ENCODE assay signal across 8 mouse cellular contexts in genomic region chr16:3885065-3885670, GRCm38 (mm10). TPM values are rescaled to one million over a fixed set of nuclear protein-coding genes. Genes with fewer than 3 reads are reported as not detected.
DNase-seq lines count a peak whose midpoint lies in the region; ATAC-seq and TF ChIP-seq lines count a peak whose summit lies in the region.

No protein-coding gene starts in this region.

- peak overlapping the region; percentile 90 for H3K9ac ChIP-seq in forebrain, embryonic 12.5 days
- peak overlapping the region; percentile 77 for H3K9ac ChIP-seq in neural tube, embryonic 13.5 days

- no peaks in the 10 kb centered on the region for H3K27me3 ChIP-seq in erythroblast, embryonic 14.5 days (ENCODE audit: control insufficient read depth)
- no peaks in the 10 kb centered on the region for H3K27me3 ChIP-seq in E14TG2a.4 (ENCODE audit: insufficient read depth, low read length)
- no peaks in the 10 kb centered on the region for H3K27me3 ChIP-seq in forebrain, embryonic 12.5 days
- no peaks in the 10 kb centered on the region for H3K27me3 ChIP-seq in limb, embryonic 10.5 days (ENCODE audit: low read depth, poor library complexity, severe bottlenecking)
- H3K27me3 ChIP-seq in neural tube, embryonic 13.5 days: no peaks in the 10 kb centered on the region

- peak overlapping the region; percentile 92 for H3K27ac ChIP-seq in forebrain, embryonic 12.5 days
- peak overlapping the region; percentile 92 for H3K27ac ChIP-seq in limb, embryonic 10.5 days
- H3K27ac ChIP-seq in neural tube, embryonic 13.5 days (replicated peaks): peak overlapping the region; percentile 94

- H3K4me1 ChIP-seq in erythroblast, embryonic 14.5 days (ENCODE audit: control insufficient read depth): peaks cover 36% of the 10 kb centered on the region
- peaks cover 28% of the 10 kb centered on the region for H3K4me1 ChIP-seq in E14TG2a.4 (replicated peaks; ENCODE audit: low read depth, low read length)
- H3K4me1 ChIP-seq in forebrain, embryonic 12.5 days: peaks cover 15% of the 10 kb centered on the region
- peaks cover 11% of the 10 kb centered on the region for H3K4me1 ChIP-seq in limb, embryonic 10.5 days
- H3K4me1 ChIP-seq in neural tube, embryonic 13.5 days (replicated peaks): peaks cover 38% of the 10 kb centered on the region

- peak overlapping the region; percentile 99 for H3K4me3 ChIP-seq in erythroblast, embryonic 14.5 days (replicated peaks)
- H3K4me3 ChIP-seq in E14TG2a.4 (replicated peaks; ENCODE audit: low read length): peak overlapping the region; percentile 100
- H3K4me3 ChIP-seq in forebrain, embryonic 12.5 days (replicated peaks): peak overlapping the region; percentile 89
- peak overlapping the region; percentile 96 for H3K4me3 ChIP-seq in limb, embryonic 10.5 days
- peak overlapping the region; percentile 61 for H3K4me3 ChIP-seq in neural tube, embryonic 13.5 days

- peak overlapping the region; percentile 75 for H3K4me2 ChIP-seq in forebrain, embryonic 12.5 days
- peak overlapping the region; percentile 72 for H3K4me2 ChIP-seq in neural tube, embryonic 13.5 days

- H3K9me3 ChIP-seq in erythroblast, embryonic 14.5 days (ENCODE audit: control insufficient read depth, low read length): no peaks in the 10 kb centered on the region
- H3K9me3 ChIP-seq in E14TG2a.4 (ENCODE audit: low read length): no peaks in the 10 kb centered on the region
- H3K9me3 ChIP-seq in forebrain, embryonic 12.5 days: no peaks in the 10 kb centered on the region
- no peaks in the 10 kb centered on the region for H3K9me3 ChIP-seq in limb, embryonic 10.5 days (replicated peaks)
- H3K9me3 ChIP-seq in neural tube, embryonic 13.5 days: no peaks in the 10 kb centered on the region

- 6% methylated on average over 10 of the region's 10 CpGs for WGBS in forebrain, embryonic 12.5 days
- WGBS in limb, embryonic 10.5 days: 7% methylated on average over 10 of the region's 10 CpGs
- WGBS in neural tube, embryonic 13.5 days: 2% methylated on average over 10 of the region's 10 CpGs

- ATAC-seq in erythroblast, adult 5-6 weeks (replicated peaks; ENCODE audit: low FRiP score, poor library complexity, severe bottlenecking): no peak
- ATAC-seq in forebrain, embryonic 12.5 days (ENCODE audit: low FRiP score): peak; percentile 37
- ATAC-seq in neural tube, embryonic 13.5 days (ENCODE audit: low read depth): peak; percentile 29; the same call in 1 of the 2 replicates

- H3K36me3 ChIP-seq in erythroblast, embryonic 14.5 days (ENCODE audit: control insufficient read depth): peaks cover 17% of the 10 kb centered on the region
- H3K36me3 ChIP-seq in E14TG2a.4 (ENCODE audit: insufficient read depth, low read length): 0 out of 2 replicates have a peak, but pooled peaks cover 15% of the 10 kb centered on the region
- H3K36me3 ChIP-seq in forebrain, embryonic 12.5 days (replicated peaks): 0 out of 2 replicates have a peak, but pooled peaks cover 2% of the 10 kb centered on the region
- peaks cover 9% of the 10 kb centered on the region for H3K36me3 ChIP-seq in limb, embryonic 10.5 days
- peaks cover 6% of the 10 kb centered on the region; the same call in 1 of the 2 replicates for H3K36me3 ChIP-seq in neural tube, embryonic 13.5 days

- TF ChIP-seq CTCF in E14TG2a.4 (conservative IDR thresholded peaks at IDR 0.05; ENCODE audit: low read length): no peak

- no peak for DNase-seq in limb, embryonic 10.5 days (ENCODE audit: low spot score)
- DNase-seq in ovary, postnatal 14 days (ENCODE audit: low spot score): no peak
- no peak for DNase-seq in thymus, adult 18-20 months

RNA-seq across cellular contexts. Expression of gene Gm20695, which starts 0.7 kb away (rescaled TPM):
- not detected in 2 replicates for polyA plus RNA-seq in erythroblast, embryonic 14.5 days (2012)
- not detected in 2 replicates for total RNA-seq in erythroblast, adult 5-6 weeks (2015; ENCODE audit: low replicate concordance)
- 0.68 TPM in 1 of 2 replicates, not detected in the other for total RNA-seq in erythroblast, adult 5-6 weeks (2017; ENCODE audit: low replicate concordance)
- polyA plus RNA-seq in forebrain, embryonic 12.5 days (2016; fragmentation: Nextera tagmentation; extraction: Ambion mirVana): 1.5 and 3.9 TPM in 2 replicates
- 1.6 and 2.3 TPM in 2 replicates for polyA plus RNA-seq in limb, embryonic 10.5 days (2016; fragmentation: Nextera tagmentation; extraction: Ambion mirVana)
- 1.9 and 3.1 TPM in 2 replicates for polyA plus RNA-seq in neural tube, embryonic 13.5 days (2015; fragmentation: Nextera tagmentation; extraction: Ambion mirVana)

RNA-seq across cellular contexts. Expression of gene Zfp597, which starts 0.8 kb away (rescaled TPM):
- 0.09 TPM in 1 of 2 replicates, not detected in the other for polyA plus RNA-seq in erythroblast, embryonic 14.5 days (2012)
- total RNA-seq in erythroblast, adult 5-6 weeks (2015; ENCODE audit: low replicate concordance): 2.7 and 9.8 TPM in 2 replicates
- 3.7 and 4.0 TPM in 2 replicates for total RNA-seq in erythroblast, adult 5-6 weeks (2017; ENCODE audit: low replicate concordance)
- polyA plus RNA-seq in forebrain, embryonic 12.5 days (2016; fragmentation: Nextera tagmentation; extraction: Ambion mirVana): 9.7 and 12.9 TPM in 2 replicates
- polyA plus RNA-seq in limb, embryonic 10.5 days (2016; fragmentation: Nextera tagmentation; extraction: Ambion mirVana): 4.1 and 6.5 TPM in 2 replicates
- 11.2 and 12.5 TPM in 2 replicates for polyA plus RNA-seq in neural tube, embryonic 13.5 days (2015; fragmentation: Nextera tagmentation; extraction: Ambion mirVana)

RNA-seq across cellular contexts. Expression of gene Naa60, which starts 13.0 kb away (rescaled TPM):
- polyA plus RNA-seq in erythroblast, embryonic 14.5 days (2012): 1.6 and 2.1 TPM in 2 replicates
- total RNA-seq in erythroblast, adult 5-6 weeks (2015; ENCODE audit: low replicate concordance): 28.0 and 33.8 TPM in 2 replicates
- total RNA-seq in erythroblast, adult 5-6 weeks (2017; ENCODE audit: low replicate concordance): 22.7 and 25.8 TPM in 2 replicates
- 60.6 and 65.2 TPM in 2 replicates for polyA plus RNA-seq in forebrain, embryonic 12.5 days (2016; fragmentation: Nextera tagmentation; extraction: Ambion mirVana)
- polyA plus RNA-seq in limb, embryonic 10.5 days (2016; fragmentation: Nextera tagmentation; extraction: Ambion mirVana): 55.8 and 58.0 TPM in 2 replicates
- polyA plus RNA-seq in neural tube, embryonic 13.5 days (2015; fragmentation: Nextera tagmentation; extraction: Ambion mirVana): 81.9 and 85.0 TPM in 2 replicates

RNA-seq across cellular contexts. Expression of gene 1700037C18Rik, which starts 23.3 kb away (rescaled TPM):
- polyA plus RNA-seq in erythroblast, embryonic 14.5 days (2012): 0.76 and 1.4 TPM in 2 replicates
- total RNA-seq in erythroblast, adult 5-6 weeks (2015; ENCODE audit: low replicate concordance): not detected in 2 replicates
- not detected in 2 replicates for total RNA-seq in erythroblast, adult 5-6 weeks (2017; ENCODE audit: low replicate concordance)
- 8.2 and 9.2 TPM in 2 replicates for polyA plus RNA-seq in forebrain, embryonic 12.5 days (2016; fragmentation: Nextera tagmentation; extraction: Ambion mirVana)
- 7.7 and 8.8 TPM in 2 replicates for polyA plus RNA-seq in limb, embryonic 10.5 days (2016; fragmentation: Nextera tagmentation; extraction: Ambion mirVana)
- 10.5 and 11.5 TPM in 2 replicates for polyA plus RNA-seq in neural tube, embryonic 13.5 days (2015; fragmentation: Nextera tagmentation; extraction: Ambion mirVana)

RNA-seq across cellular contexts. Expression of gene Cluap1, which starts 23.4 kb away (rescaled TPM):
- 0.33 and 1.1 TPM in 2 replicates for polyA plus RNA-seq in erythroblast, embryonic 14.5 days (2012)
- total RNA-seq in erythroblast, adult 5-6 weeks (2015; ENCODE audit: low replicate concordance): 4.4 and 4.8 TPM in 2 replicates
- total RNA-seq in erythroblast, adult 5-6 weeks (2017; ENCODE audit: low replicate concordance): 3.6 and 7.0 TPM in 2 replicates
- polyA plus RNA-seq in forebrain, embryonic 12.5 days (2016; fragmentation: Nextera tagmentation; extraction: Ambion mirVana): 25.5 and 28.1 TPM in 2 replicates
- 20.1 and 20.4 TPM in 2 replicates for polyA plus RNA-seq in limb, embryonic 10.5 days (2016; fragmentation: Nextera tagmentation; extraction: Ambion mirVana)
- 34.3 and 35.4 TPM in 2 replicates for polyA plus RNA-seq in neural tube, embryonic 13.5 days (2015; fragmentation: Nextera tagmentation; extraction: Ambion mirVana)

Comparison
In these comparisons a context has a peak if more than half of its experiments do, and no peak if none do; other contexts are left out.
1. RNA of gene Naa60, which starts 13.0 kb away (polyA plus RNA-seq): 81.9 to 85.0 TPM in neural tube, embryonic 13.5 days, 60.6 to 65.2 TPM in forebrain, embryonic 12.5 days and 55.8 to 58.0 TPM in limb, embryonic 10.5 days; 1.6 to 2.1 TPM in erythroblast, embryonic 14.5 days; every median in the first group is over 10 times any median in the second.
2. Peak in every context shown above with its lines, with median percentiles within 50 percentile points of each other: H3K4me3 ChIP-seq and H3K27ac ChIP-seq.